Mouse (Mus musculus): ENCODE data around the gene Gm28038.

- TF ChIP-seq CTCF (IDR thresholded peaks at IDR 0.05; ENCODE audit: low read depth, low read length) (no peak), POLR2A (IDR thresholded peaks at IDR 0.05; ENCODE audit: borderline replicate concordance, low read depth, low read length) (no peak)
Measured at GRCm38 (mm10) chr2:30311481-30311880, 30.6 kb downstream of the Gm28038 start.
